Mouse (Mus musculus) forebrain, postnatal 0 days (tissue): ENCODE data around the gene Ccdc85c. TPM values are rescaled to one million over a fixed set of nuclear protein-coding genes. Genes with fewer than 3 reads are reported as not detected.

Experiments used
- ATAC-seq: fragments of 200-750 bp; cut with Nextera tagmentation; 2 replicates; pipeline ENCODE4 v1.8.0; 2017; ENCODE audit warnings: mild to moderate bottlenecking, moderate library complexity
- DNase-seq: peaks from one replicate; pipeline ENCODE4 v3.0.0-alpha.2; 2015
- H3K27ac ChIP-seq: fragments of 300-500 bp; sonication (generic); 2 replicates; pipeline ENCODE4 v1.5.1; 2014; ENCODE audit warnings: low read depth, mild to moderate bottlenecking, antibody characterized with exemption, low read length, moderate library complexity, mixed read lengths
- H3K27me3 ChIP-seq: fragments of 300-500 bp; sonication (generic); 2 replicates; pipeline ENCODE4 v1.6.1; 2014; ENCODE audit warnings: mild to moderate bottlenecking, low read length, mixed read lengths; ENCODE audit not compliant: insufficient read depth
- H3K36me3 ChIP-seq: fragments of 300-500 bp; sonication (generic); 2 replicates; pipeline ENCODE4 v1.6.1; 2014; ENCODE audit warnings: mild to moderate bottlenecking, moderate library complexity; ENCODE audit not compliant: insufficient read depth
- H3K4me1 ChIP-seq: fragments of 300-500 bp; sonication (generic); 2 replicates; pipeline ENCODE4 v1.6.1; 2014; ENCODE audit warnings: antibody characterized with exemption; ENCODE audit not compliant: insufficient read depth
- H3K4me2 ChIP-seq: fragments of 300-500 bp; sonication (generic); 2 replicates; pipeline ENCODE4 v1.6.1; 2014; ENCODE audit warnings: low read depth, mild to moderate bottlenecking, moderate library complexity
- H3K4me3 ChIP-seq: fragments of 300-500 bp; sonication (generic); 2 replicates; pipeline ENCODE4 v1.5.1; 2014; ENCODE audit warnings: low read depth, low read length, mixed read lengths
- H3K9ac ChIP-seq: fragments of 300-500 bp; sonication (generic); 2 replicates; pipeline ENCODE4 v1.6.1; 2014; ENCODE audit warnings: mild to moderate bottlenecking
- H3K9me3 ChIP-seq: fragments of 300-500 bp; sonication (generic); 2 replicates; pipeline ENCODE4 v1.6.1; 2016; ENCODE audit warnings: low read length
- CTCF ChIP-seq: sonication (generic); IDR thresholded peaks from 2 replicates; pipeline ENCODE4 v1.5.1; 2016; ENCODE audit warnings: antibody characterized with exemption, control low read depth, low read depth
- WGBS: fragments of 180-500 bp; shearing (Covaris S2); extraction: QIAGEN DNeasy Blood & Tissue Kit; methylation state at CpG from one replicate; pipeline ENCODE4 v1.1.7; 2014; 5-methylcytosine and 5-hydroxymethylcytosine counted together
- polyA plus RNA-seq: library from polyadenylated mRNA; unstranded; fragments of >200 nt; fragmentation: Nextera tagmentation; extraction: Ambion mirVana; gene quantifications from 2 replicates; pipeline ENCODE4 v1.2.1, GENCODE M21; 2015
- total RNA-seq: library from RNA; depleted of rRNA; stranded (reverse); fragments of >200 nt; gene quantifications from 2 replicates; pipeline ENCODE4 v1.2.3, GENCODE M21; 2014

Ccdc85c gene
- total and polyA plus RNA-seq, 2 experiments from 2014 or later: 15.5 to 66.1 TPM

DNA sequence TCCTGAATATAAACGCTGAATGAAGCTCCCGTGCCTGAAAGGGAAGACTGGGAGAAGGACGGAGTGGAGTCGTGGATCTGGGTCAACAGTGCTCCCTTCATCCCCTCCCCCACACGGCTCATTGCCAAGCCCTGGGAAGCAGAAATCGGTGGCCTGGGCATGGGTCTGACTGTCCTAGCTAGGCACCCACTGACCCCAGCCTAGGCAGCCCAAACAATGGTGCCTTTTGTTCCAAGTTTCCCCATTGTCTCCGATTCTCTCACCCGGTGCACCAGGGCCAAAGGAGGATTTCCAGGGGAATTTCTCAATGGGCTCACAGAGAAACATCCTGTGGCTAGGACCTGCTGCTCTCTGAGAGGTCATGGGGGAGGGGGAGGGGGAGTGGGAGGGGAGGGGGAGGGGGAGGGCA, 19.7 kb downstream of the Ccdc85c start:
- H3K27ac ChIP-seq: no peak overlapping the region
- H3K9ac ChIP-seq: no peak overlapping the region

DNA sequence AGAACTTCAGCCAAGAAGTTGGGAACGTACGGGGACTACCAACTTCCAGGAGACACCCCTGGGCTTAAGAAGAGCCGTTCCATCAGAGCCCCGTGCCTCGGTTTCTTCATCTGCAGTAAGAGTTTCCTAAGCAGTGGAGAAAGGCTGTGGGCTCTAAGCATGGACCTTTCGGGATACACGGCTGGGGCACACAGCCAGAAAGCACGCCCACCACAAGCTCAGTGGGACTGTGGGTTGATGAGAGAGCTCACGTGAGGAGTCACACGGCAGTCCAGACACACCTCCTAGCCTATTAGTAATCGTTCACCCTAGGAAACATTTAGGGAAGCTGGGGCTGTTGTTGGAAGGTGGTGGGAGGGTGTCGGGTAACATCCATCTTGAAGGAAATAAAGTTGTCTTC, 22.2 kb downstream of the Ccdc85c start:
- WGBS: 64% methylated on average over 12 of the region's 12 CpGs
- DNase-seq: no peak
- no peak for TF ChIP-seq CTCF
- no peak for ATAC-seq
- Histone ChIP-seq H3K9me3 (no peaks in the 10 kb centered on the region), H3K4me2 (no peak overlapping the region), H3K4me3 (no peak overlapping the region), H3K9ac (no peak overlapping the region), H3K27ac (no peak overlapping the region), H3K4me1 (peaks cover 3% of the 10 kb centered on the region; the same call in 1 of the 2 replicates), H3K36me3 (no peaks in the 10 kb centered on the region), H3K27me3 (no peaks in the 10 kb centered on the region)

More for the DNA sequence above, 19.7 kb downstream of the Ccdc85c start:
- TF ChIP-seq CTCF: no peak
- H3K36me3 ChIP-seq: no peaks in the 10 kb centered on the region
- H3K27me3 ChIP-seq: no peaks in the 10 kb centered on the region
- WGBS: 2% methylated on average over 8 of the region's 8 CpGs
- H3K4me1 ChIP-seq: peaks cover 3% of the 10 kb centered on the region; the same call in 1 of the 2 replicates
- H3K4me2 ChIP-seq: no peak overlapping the region
- ATAC-seq (peak; percentile 14; the same call in 1 of the 2 replicates), DNase-seq (no peak)
- H3K4me3 ChIP-seq: no peak overlapping the region
- no peaks in the 10 kb centered on the region for H3K9me3 ChIP-seq

DNA sequence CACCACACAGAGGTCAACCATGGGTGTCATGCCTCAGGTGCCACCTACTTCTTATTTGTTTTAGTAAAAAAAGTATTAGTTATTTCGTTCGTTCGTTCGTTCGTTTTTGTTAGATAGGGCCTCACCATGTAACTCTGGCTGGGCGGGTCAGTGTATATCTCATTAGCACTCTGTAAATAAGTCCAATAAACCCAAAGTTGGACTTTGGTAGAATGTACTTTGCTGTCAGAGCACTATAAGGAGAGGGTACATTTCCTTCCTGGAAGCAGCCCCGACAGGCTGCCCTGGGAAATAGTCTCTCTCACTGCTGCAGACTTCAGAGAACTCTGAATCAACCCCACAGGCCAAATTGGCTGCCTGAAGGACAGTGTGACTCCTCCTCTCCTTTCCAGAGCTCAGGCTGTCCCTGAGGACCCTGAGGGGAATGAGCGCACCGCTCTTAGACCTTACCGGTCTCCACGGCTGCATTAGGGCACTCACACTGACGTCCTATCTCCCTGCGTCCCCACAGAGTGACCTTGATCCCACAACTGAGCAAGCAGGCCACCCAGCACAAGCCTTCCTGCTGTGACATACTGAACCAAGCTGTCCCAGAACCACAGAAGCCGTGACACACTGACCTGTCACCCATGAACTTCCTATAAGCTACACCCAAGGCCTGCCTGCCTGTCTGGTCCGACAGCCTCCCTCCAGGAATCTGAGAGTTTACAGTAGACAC, 23.2 kb downstream of the Ccdc85c start:
- Histone ChIP-seq H3K4me1 (peaks cover 3% of the 10 kb centered on the region; the same call in 1 of the 2 replicates), H3K27me3 (no peaks in the 10 kb centered on the region), H3K4me2 (no peak overlapping the region), H3K4me3 (no peak overlapping the region), H3K36me3 (no peaks in the 10 kb centered on the region), H3K9me3 (no peaks in the 10 kb centered on the region), H3K9ac (no peak overlapping the region), H3K27ac (no peak overlapping the region)
- no peak for TF ChIP-seq CTCF
- WGBS: 88% methylated on average over 15 of the region's 15 CpGs
- ATAC-seq (no peak), DNase-seq (no peak)

GRCm38 (mm10) chr12:108251034-108251792, 24.0 kb downstream of the Ccdc85c start:
- WGBS: 90% methylated on average over 31 of the region's 31 CpGs
- H3K9me3 ChIP-seq: no peaks in the 10 kb centered on the region
- H3K9ac ChIP-seq: no peak overlapping the region
- no peaks in the 10 kb centered on the region for H3K27me3 ChIP-seq
- DNase-seq (no peak), ATAC-seq (no peak)
- no peak for TF ChIP-seq CTCF
- H3K4me3 ChIP-seq: no peak overlapping the region
- no peak overlapping the region for H3K27ac ChIP-seq
- no peaks in the 10 kb centered on the region for H3K36me3 ChIP-seq
- peaks cover 3% of the 10 kb centered on the region; the same call in 1 of the 2 replicates for H3K4me1 ChIP-seq
- no peak overlapping the region for H3K4me2 ChIP-seq

- Histone ChIP-seq H3K36me3 (no peaks in the 10 kb centered on the region), H3K27me3 (no peaks in the 10 kb centered on the region), H3K27ac (no peak overlapping the region), H3K9me3 (no peaks in the 10 kb centered on the region), H3K9ac (no peak overlapping the region), H3K4me3 (no peak overlapping the region), H3K4me1 (peaks cover 9% of the 10 kb centered on the region), H3K4me2 (no peak overlapping the region)
- ATAC-seq (no peak), DNase-seq (no peak)
- TF ChIP-seq CTCF: no peak
- WGBS: 47% methylated on average over 10 of the region's 10 CpGs
Measured at GRCm38 (mm10) chr12:108249522-108249921, 25.7 kb downstream of the Ccdc85c start.

DNA sequence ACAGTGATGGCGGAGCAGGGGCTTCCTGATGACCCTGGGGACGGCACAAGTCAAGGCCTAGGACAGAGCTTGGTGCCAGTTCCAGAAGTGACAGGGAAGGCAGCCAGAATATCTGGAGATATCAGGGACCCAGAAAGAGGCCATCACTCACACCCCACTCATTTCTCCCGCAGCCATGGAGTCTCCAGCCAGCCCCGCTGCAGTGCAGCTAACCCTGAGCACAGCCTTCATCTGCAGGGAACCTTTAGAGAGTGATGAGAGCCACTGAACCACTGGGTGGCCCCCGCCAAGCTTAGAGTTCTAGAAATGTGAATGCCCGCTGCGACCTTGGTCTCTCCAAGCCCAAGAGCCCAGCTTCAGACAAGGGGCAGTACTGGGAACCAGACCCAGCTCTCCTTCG, 26.2 kb downstream of the Ccdc85c start:
- Histone ChIP-seq H3K27ac (no peak overlapping the region), H3K4me2 (no peak overlapping the region), H3K4me1 (peaks cover 11% of the 10 kb centered on the region)

DNA sequence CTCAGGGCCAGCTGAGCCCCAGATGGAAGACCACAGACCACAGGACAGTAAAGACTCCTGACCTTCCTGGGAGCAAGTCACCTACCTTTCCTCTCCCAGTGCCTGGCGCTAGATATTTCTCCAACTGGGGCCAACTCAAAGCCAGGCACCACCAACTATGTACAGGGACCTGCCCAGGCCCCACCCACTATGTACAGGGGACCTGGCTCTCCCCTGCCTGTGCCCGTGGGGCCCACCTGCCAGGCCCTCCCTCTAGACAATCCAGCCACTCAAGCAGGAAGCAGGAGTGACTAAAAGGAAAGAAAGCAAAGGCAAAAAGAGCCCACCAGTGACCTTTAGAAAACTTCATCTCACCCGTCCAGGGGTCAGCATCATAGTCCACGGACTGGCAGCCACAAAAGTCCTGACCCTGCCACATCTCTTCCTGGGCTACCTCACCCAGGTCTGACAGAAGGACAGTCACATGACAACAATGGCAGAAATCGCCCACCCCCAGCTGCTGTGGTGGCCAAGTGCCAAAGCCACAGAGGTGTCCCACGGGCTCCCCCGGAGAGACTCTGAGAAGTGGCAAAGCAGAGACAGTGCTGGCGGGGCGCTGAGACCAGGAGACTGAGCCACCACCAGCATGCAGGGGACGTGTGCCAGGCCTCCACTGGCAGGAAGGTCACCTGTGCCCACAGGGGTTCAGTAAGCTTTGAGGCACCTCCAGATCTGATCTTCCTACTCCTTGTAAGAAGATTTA, 28.3 kb downstream of the Ccdc85c start:
- Histone ChIP-seq H3K9ac (no peak overlapping the region), H3K27ac (no peak overlapping the region), H3K36me3 (no peaks in the 10 kb centered on the region), H3K9me3 (no peaks in the 10 kb centered on the region), H3K4me1 (peaks cover 12% of the 10 kb centered on the region), H3K4me3 (no peak overlapping the region), H3K4me2 (no peak overlapping the region), H3K27me3 (no peaks in the 10 kb centered on the region)
- DNase-seq: no peak
- TF ChIP-seq CTCF: no peak
- WGBS: 68% methylated on average over 10 of the region's 10 CpGs
- ATAC-seq: no peak

More for the DNA sequence above, 26.2 kb downstream of the Ccdc85c start:
- no peak overlapping the region for H3K9ac ChIP-seq
- no peaks in the 10 kb centered on the region for H3K9me3 ChIP-seq
- DNase-seq (no peak), ATAC-seq (no peak)
- WGBS: 96% methylated on average over 8 of the region's 8 CpGs
- no peaks in the 10 kb centered on the region for H3K36me3 ChIP-seq
- TF ChIP-seq CTCF: no peak
- no peaks in the 10 kb centered on the region for H3K27me3 ChIP-seq
- H3K4me3 ChIP-seq: no peak overlapping the region
